Mouse (Mus musculus) ovary, postnatal 36 days (tissue): Measurements from ENCODE around the gene Psme1.

Experiments
- DNase-seq: peaks from one replicate; pipeline ENCODE4 v3.0.0; 2022; ENCODE audit warnings: low spot score, mixed read lengths

The Psme1 gene

DNA sequence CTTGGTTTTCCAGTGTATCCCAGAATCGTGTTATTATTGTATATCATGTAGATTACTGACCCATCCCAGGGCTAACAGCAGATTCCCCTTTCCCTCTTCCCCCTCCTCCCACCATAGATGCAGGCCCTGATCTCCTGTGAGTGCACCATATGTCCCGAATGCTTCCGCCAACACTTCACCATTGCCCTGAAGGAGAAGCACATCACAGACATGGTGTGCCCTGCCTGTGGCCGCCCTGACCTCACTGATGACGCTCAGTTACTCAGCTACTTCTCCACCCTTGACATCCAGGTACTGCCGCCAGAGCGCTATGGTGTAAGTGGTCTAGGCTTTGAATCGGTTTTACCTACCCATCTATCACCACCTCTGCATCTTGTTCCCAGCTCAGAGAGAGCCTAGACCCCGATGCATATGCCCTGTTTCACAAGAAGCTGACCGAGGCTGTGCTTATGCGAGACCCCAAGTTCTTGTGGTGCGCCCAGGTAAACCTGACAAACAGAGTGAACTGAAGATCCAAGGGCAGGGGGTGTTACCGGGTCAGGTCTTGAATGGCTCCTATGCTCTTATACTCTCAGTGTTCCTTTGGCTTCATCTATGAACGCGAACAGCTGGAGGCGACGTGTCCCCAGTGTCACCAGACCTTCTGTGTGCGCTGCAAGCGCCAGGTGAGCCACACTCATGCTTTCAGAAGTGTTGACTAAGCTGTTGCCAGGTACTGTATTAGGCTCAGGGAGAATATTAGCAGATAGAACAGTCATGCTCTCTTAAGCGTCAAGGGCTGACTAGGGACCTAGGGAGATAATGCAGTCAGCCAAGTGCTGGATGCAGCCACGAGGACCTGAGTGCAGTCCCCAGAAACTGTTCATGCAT is 20.8 kb downstream of the Psme1 start:
- DNase-seq, result no peak

DNA sequence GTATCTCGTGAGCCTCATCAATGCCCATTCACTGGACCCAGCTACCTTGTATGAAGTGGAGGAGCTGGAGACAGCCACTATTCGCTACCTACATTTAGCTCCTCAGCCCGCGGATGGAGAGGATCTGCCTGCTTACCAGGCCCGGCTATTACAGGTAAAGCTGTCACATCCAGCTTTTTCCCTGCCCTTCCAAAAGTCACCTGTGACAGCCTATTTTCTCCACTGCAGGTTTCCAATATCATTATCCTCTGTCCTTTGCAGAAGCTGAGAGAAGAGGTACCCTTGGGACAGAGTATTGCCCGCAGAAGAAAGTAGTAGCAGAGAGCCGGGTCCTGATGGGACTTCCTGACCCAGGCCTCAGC is 25.3 kb downstream of the Psme1 start, which contains the start of gene Irf9:
Gene Irf9, plus strand, starts transcription at position 301 of the 362 bp plus-strand sequence.
- no peak for DNase-seq

GRCm38 (mm10) chr14:55603633-55604576 is 26.0 kb downstream of the Psme1 start:
- DNase-seq, result peak; percentile 87

GRCm38 (mm10) chr14:55604823-55605222 is 26.9 kb downstream of the Psme1 start:
- DNase-seq, result no peak

GRCm38 (mm10) chr14:55605743-55606459 is 28.0 kb downstream of the Psme1 start:
- DNase-seq, result no peak

DNA sequence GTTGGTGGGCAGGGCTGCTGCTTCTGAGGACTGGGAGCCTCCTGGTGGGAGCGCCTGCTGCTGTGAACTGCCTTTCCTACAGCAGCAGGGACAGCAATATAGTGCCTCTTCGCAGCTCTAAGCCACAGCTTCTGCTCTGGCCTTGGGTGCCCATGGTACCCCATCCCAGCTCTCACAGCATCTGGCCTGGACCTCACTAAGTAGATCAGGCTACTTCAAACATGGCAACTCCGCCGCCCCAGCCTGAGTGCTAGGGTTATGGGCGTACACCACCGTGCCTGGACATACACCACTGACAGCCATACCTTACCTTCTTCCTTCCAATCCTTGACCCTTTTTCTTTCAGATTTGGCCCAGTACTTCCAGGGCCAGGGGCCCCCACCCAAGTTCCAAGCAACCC is 30.4 kb downstream of the Psme1 start:
- DNase-seq, result no peak

DNA sequence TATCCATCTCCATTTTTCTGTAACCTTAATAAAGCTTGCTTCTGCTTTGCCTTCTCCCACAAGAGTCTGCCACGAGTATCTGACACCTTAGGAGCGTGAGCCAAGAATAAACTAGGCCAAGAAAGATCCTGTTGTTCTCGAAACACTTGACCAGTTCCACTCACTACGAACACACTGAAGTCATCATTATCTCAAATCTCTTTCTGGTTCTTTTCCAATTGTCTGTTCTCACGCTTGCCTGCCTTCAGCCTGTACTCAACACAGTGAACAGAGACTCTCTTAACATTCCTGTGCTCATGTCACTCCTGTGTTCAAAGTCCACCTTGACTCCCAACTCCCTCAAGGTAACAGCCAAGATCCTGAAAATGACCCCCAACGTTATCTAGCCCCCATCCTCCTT is 35.4 kb downstream of the Psme1 start:
- DNase-seq, result no peak

GRCm38 (mm10) chr14:55614565-55615178 is 36.7 kb downstream of the Psme1 start:
- no peak for DNase-seq

DNA sequence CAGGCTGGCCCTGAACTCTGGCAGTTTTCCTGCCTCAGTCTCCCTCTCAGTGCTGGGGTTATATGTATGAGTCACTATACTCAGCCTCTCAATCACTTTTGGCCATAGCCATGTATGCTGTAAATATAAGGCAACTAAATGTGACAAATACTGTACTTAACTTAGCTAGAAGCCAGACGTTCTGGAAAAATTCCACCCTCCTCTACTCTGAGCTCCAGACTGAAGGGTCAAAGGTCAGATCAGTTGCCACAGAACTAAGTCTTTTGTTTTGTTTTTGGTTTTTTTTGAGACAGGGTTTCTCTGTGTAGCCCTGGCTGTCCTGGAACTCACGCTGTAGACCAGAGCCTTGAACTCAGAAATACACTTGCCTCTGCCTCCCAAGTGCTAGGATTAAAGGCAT is 38.0 kb downstream of the Psme1 start:
- no peak for DNase-seq

DNA sequence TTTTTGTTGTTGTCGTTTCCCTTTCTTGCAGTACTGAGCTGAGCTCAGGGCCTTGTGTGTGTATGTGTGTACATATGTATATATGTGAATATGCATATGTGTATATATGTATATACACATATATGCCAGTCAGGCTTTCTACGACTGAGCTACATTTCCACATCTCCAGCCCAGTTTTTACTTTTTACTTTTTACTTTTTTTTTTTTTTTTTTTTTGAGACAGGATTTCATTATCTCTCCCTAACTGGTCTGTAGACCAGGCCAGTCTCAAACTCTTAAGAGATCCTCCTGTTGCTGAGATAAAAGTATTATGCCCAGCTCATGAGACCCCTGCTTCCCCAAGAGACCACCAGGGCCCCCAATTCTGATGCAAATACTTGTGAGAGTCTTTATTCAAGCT is 38.9 kb downstream of the Psme1 start:
- no peak for DNase-seq

DNA sequence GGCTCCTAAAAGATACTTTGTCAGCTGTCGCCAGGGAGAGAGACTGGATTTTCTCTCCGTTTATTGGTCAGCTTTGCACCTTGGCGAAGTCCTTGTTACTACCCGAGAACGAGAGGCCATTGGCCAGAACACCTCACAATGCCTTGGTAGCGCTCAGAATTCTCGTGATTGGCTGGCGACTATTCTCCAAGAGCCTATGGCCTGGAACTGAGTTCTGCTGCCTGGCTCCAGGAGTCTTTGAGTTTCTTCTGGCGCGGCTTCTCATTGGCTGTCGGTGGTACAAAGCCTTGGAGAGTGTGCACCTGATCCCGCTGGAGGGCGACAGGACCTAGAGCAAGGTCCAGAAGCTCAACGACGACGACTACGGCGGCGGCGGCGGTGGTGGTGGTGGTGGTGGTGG is 39.9 kb downstream of the Psme1 start, which contains the start of gene Rec8:
Gene Rec8, plus strand, starts transcription at position 216 of the 400 bp plus-strand sequence.
- DNase-seq, result peak; percentile 32

DNA sequence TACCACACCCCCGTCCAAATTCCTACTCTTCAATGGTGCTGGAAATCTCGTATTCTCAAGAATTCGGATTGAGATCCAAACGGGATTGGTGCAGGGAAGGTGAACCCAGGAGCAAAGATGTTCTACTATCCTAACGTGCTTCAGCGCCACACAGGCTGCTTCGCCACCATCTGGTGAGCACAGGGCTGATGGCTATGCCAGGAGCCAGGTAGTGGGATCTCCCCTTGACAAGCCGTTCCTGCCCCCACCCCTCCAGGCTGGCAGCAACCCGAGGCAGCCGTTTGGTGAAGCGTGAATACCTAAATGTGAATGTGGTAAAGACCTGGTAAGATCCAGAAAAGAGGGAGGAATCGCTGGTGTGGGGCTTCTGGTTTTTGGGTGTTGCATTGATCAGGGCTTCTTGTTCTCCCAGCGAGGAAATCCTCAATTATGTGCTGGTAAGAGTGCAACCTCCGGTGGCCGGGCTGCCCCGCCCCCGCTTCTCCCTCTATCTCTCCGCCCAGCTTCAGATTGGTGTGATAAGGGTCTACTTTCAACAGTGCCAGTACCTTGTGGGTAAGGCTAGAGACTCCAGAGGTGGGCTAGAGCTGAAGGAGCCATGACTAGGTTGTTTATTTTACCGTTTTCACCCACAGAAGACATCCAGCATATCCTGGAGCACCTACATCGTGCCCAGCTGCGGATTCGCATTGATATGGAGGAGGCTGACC is 40.7 kb downstream of the Psme1 start:
- DNase-seq, result no peak

DNA sequence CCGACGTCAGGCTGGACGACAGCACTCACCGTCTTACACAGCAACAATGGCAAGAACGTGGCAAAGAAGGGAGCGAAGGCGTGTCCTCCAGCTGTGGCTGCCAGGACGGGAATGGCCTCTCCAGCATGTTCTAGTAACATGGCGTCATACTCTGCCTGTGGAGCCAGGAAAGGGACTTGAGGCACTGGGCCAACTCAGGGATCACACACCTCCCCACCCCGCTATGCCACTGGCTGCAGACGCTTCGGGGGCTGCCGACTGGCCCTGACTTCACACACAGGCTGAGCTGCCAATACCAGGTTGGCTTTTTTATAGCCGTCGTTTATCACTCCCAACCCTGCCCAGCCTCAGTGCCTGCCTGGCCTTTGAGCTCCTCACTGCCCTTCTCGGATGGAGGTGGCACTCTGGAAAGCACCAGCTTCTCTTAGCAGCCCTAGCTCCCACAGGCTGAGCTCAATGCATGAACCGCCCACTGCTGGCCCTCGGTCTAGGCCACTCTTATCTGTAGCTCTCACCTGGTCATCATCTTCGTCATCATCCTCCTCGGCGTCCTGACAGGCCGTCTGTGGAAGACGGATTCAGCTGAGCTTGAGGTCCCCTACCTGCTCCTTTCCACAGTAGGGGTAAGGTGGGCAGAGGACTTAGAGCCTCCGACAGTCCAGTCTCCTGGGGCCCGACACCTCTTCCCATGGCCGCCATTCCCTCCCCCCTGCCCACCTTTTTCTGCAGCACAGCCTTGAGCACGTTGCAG is 50.3 kb downstream of the Psme1 start:
- DNase-seq, result no peak

DNA sequence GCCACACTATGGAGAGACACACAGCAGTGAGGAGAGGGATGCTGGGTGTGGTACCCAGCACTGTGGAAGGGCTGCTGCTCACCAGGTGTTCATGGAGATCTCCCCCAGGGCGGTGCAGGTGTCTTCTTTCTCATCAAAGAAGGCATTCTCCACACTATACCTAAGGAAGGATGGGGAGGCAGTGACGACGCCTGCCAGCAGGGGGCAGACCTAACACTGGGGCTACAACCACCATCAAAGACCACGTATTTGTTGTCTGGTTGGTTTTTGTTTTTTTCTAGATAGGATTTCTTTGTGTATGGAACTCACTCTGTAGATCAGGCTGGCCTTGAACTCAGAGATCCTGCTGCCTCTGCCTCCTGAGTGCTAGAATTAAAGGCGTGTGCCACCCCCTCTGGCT is 51.4 kb downstream of the Psme1 start:
- peak; percentile 32 for DNase-seq
